Mouse (Mus musculus): ENCODE results near the gene Eya3. TPM values are rescaled to one million over a fixed set of nuclear protein-coding genes. Genes with fewer than 3 reads are reported as not detected.

The Eya3 gene
- polyA plus RNA-seq, 1 experiment from 2014 or later, result 26.0 TPM

DNA sequence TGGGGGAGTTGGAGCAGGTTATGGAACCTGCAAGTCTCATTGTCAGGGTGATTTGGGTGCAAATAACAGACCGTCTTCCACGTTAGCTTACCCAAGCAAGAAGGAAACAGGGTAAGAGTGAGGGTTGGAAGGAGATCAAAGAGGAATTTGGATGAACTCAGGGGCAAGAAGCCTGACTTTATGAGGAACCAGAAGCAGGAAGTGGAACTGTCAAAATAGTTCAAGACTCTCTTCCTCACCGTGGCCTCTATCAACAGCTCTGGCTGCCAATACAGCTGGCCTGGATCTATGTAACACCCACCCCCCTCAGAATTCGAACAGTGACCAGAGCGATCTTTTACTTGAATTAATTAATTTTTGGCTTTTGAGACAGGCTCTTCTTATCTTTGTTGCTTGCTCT is 33.0 kb upstream of the Eya3 start:
- Histone ChIP-seq H3K4me3 (ENCODE audit: low read length) (no peak overlapping the region), H3K27me3 (ENCODE audit: control insufficient read depth, insufficient read depth, low read depth, low read length) (no peaks in the 10 kb centered on the region), H3K27ac (ENCODE audit: low read length) (peak overlapping the region; percentile 43; the same call in 1 of the 2 replicates), H3K9me3 (ENCODE audit: control insufficient read depth, low read length) (no peaks in the 10 kb centered on the region), H3K4me2 (ENCODE audit: low read depth, low read length) (no peak overlapping the region), H3K9ac (ENCODE audit: low read length) (no peak overlapping the region), H3K4me1 (replicated peaks; ENCODE audit: control insufficient read depth, insufficient read depth, low read length) (peaks cover 8% of the 10 kb centered on the region; the same call in 1 of the 2 replicates), H3K36me3 (ENCODE audit: control insufficient read depth, insufficient read depth, low read length) (no peaks in the 10 kb centered on the region)
- peak; percentile 91 for ATAC-seq (ENCODE audit: low read depth)
- 26% methylated on average over 5 of the region's 5 CpGs for WGBS

DNA sequence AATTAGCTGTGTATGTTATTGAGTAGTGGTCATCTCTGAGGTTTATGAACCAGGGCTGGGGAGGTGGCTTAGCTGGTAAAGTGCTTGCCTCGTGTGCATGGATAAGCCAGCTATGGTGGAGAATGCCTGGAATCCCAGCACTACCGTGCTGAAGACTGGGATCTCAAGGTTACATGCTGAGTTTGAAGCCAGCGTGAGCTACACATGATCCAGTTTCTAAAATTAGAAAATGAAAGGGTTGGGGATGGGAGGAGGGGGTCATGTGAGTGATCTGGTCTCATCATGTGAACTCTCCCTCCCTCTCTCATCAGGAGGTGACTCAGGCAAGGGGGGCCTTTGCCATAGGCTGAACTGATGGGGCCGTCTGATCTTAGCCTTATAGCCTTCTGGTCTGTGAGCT is 30.6 kb upstream of the Eya3 start:
- H3K4me3 ChIP-seq (ENCODE audit: low read length), result no peak overlapping the region
- 41% methylated on average over 4 of the region's 4 CpGs for WGBS
- no peaks in the 10 kb centered on the region for H3K9me3 ChIP-seq (ENCODE audit: control insufficient read depth, low read length)
- H3K4me2 ChIP-seq (ENCODE audit: low read depth, low read length), result no peak overlapping the region
- no peak overlapping the region for H3K9ac ChIP-seq (ENCODE audit: low read length)
- H3K27me3 ChIP-seq (ENCODE audit: control insufficient read depth, insufficient read depth, low read depth, low read length), result no peaks in the 10 kb centered on the region
- ATAC-seq (ENCODE audit: low read depth), result no peak
- no peak overlapping the region for H3K27ac ChIP-seq (ENCODE audit: low read length)
- no peaks in the 10 kb centered on the region for H3K36me3 ChIP-seq (ENCODE audit: control insufficient read depth, insufficient read depth, low read length)
- peaks cover 8% of the 10 kb centered on the region; the same call in 1 of the 2 replicates for H3K4me1 ChIP-seq (replicated peaks; ENCODE audit: control insufficient read depth, insufficient read depth, low read length)

DNA sequence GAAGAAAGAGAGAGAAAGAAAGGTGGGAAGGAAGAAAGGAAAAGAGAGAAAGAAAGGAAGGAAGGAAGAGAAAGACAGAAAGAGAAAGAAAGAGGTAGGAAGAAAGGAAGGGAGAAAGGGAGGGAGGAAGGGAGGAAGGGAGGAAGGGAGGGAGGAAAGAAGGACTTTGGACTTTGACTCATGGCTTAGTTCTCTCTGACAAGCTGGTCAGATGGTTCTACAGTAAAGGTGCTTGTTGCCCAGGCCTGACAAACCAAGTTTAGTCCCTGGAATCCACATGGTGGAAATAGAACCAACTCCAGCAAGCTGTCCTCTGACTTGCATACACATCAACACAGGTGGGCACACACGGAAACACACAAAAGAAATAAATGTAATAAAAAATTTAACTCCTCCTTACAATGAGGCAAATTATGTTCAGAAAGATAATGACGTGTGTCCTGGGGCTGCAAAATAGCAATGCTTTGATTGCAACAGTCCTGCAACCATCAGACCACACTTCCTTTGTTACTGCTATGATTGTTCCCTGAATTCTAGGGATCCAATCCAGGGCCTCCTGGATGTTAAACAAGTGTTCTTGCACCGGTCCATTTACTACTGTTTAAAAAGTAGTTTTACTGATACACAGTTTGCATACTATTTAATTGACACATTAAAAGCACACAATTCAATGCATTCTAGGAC is 28.3 kb upstream of the Eya3 start:
- Histone ChIP-seq H3K27me3 (ENCODE audit: control insufficient read depth, insufficient read depth, low read depth, low read length) (no peaks in the 10 kb centered on the region), H3K4me1 (replicated peaks; ENCODE audit: control insufficient read depth, insufficient read depth, low read length) (peaks cover 8% of the 10 kb centered on the region; the same call in 1 of the 2 replicates), H3K4me3 (ENCODE audit: low read length) (no peak overlapping the region), H3K36me3 (ENCODE audit: control insufficient read depth, insufficient read depth, low read length) (no peaks in the 10 kb centered on the region), H3K9ac (ENCODE audit: low read length) (no peak overlapping the region), H3K4me2 (ENCODE audit: low read depth, low read length) (no peak overlapping the region), H3K27ac (ENCODE audit: low read length) (no peak overlapping the region), H3K9me3 (ENCODE audit: control insufficient read depth, low read length) (no peaks in the 10 kb centered on the region; the same call in 1 of the 2 replicates)
- WGBS, result 69% methylated on average over 3 of the region's 3 CpGs
- no peak for ATAC-seq (ENCODE audit: low read depth)

DNA sequence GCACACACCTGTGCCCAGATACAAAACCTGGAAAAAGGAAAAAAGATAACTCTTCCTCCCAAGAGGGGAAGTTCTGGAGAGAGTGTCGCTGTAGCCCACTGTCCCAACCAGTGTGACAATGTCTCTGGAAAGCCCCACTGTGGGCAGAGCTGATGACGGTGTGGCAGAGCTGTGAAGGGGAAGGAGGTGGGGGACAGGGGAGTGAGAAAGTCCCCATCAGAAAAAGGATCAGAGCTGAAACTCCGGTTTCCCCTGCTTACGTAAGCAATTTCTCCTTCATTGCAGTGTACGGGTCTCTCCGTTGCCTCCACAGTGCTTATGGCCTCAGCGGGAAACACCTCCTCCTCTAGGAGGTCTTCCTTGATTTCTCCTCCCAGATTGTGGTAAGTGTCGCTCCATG is 27.5 kb upstream of the Eya3 start:
- Histone ChIP-seq H3K27ac (ENCODE audit: low read length) (no peak overlapping the region), H3K36me3 (ENCODE audit: control insufficient read depth, insufficient read depth, low read length) (no peaks in the 10 kb centered on the region), H3K27me3 (ENCODE audit: control insufficient read depth, insufficient read depth, low read depth, low read length) (no peaks in the 10 kb centered on the region), H3K4me1 (replicated peaks; ENCODE audit: control insufficient read depth, insufficient read depth, low read length) (0 out of 2 replicates have a peak, but pooled peaks cover 2% of the 10 kb centered on the region), H3K9ac (ENCODE audit: low read length) (no peak overlapping the region), H3K9me3 (ENCODE audit: control insufficient read depth, low read length) (peaks cover 4% of the 10 kb centered on the region; the same call in 1 of the 2 replicates), H3K4me2 (ENCODE audit: low read depth, low read length) (no peak overlapping the region), H3K4me3 (ENCODE audit: low read length) (no peak overlapping the region)
- WGBS, result 71% methylated on average over 8 of the region's 8 CpGs
- no peak for ATAC-seq (ENCODE audit: low read depth)

DNA sequence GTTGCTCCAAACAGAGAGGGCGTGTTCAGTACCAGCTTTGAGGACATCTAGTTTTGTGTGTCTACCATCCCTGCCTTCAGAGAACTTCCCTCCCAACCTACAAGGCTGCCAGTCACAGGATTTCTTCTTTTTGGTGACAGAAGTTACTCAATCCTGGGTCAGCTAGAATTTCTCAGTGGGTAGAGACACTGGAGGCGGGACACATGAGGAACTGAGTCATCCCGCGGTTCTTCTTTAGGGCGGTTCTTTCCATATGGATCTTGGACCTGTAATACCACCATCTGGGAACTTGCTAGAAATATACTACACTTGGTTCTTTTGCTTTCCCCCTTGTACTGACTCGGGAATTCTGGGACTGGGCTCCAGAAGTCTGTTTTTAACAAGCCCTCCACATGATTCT is 20.9 kb upstream of the Eya3 start:
- H3K4me3 ChIP-seq (ENCODE audit: low read length), result no peak overlapping the region
- no peaks in the 10 kb centered on the region for H3K36me3 ChIP-seq (ENCODE audit: control insufficient read depth, insufficient read depth, low read length)
- 83% methylated on average over 6 of the region's 6 CpGs for WGBS
- peaks cover 4% of the 10 kb centered on the region; the same call in 1 of the 2 replicates for H3K9me3 ChIP-seq (ENCODE audit: control insufficient read depth, low read length)
- H3K9ac ChIP-seq (ENCODE audit: low read length), result no peak overlapping the region
- H3K4me2 ChIP-seq (ENCODE audit: low read depth, low read length), result no peak overlapping the region
- H3K27ac ChIP-seq (ENCODE audit: low read length), result no peak overlapping the region
- no peak for ATAC-seq (ENCODE audit: low read depth)
- H3K27me3 ChIP-seq (ENCODE audit: control insufficient read depth, insufficient read depth, low read depth, low read length), result no peaks in the 10 kb centered on the region
- no peaks in the 10 kb centered on the region for H3K4me1 ChIP-seq (replicated peaks; ENCODE audit: control insufficient read depth, insufficient read depth, low read length)

DNA sequence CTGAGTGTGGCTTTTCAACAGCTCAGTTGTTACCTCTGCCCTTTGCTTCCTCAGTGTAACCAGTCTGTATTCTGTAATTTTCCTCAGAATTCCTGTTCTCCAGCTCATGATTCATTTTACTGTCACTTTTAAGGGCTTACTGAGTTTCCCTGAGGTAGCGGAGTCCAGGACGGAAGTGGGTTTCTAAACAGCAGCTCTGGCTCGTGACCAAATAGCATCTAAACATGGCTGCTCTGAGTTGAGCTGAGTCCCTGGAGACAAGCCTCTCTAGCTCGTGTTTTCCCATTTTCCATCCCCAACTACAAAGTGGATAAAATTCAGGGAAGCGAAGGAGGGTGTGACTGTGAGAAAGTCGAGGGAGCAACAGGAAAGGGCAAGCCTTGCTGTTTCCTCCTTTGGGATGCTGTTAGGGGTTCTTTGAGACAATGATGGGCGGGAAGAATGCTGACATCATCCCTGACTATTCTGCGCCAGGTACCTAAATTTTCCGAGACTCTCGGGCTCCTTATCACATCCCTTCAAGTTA is 19.9 kb upstream of the Eya3 start:
- 64% methylated on average over 10 of the region's 10 CpGs for WGBS
- no peaks in the 10 kb centered on the region for H3K4me1 ChIP-seq (replicated peaks; ENCODE audit: control insufficient read depth, insufficient read depth, low read length)
- no peak overlapping the region for H3K27ac ChIP-seq (ENCODE audit: low read length)
- ATAC-seq (ENCODE audit: low read depth), result no peak
- H3K9ac ChIP-seq (ENCODE audit: low read length), result no peak overlapping the region
- H3K4me3 ChIP-seq (ENCODE audit: low read length), result no peak overlapping the region
- H3K9me3 ChIP-seq (ENCODE audit: control insufficient read depth, low read length), result peaks cover 4% of the 10 kb centered on the region; the same call in 1 of the 2 replicates
- H3K27me3 ChIP-seq (ENCODE audit: control insufficient read depth, insufficient read depth, low read depth, low read length), result no peaks in the 10 kb centered on the region
- no peak overlapping the region for H3K4me2 ChIP-seq (ENCODE audit: low read depth, low read length)
- no peaks in the 10 kb centered on the region for H3K36me3 ChIP-seq (ENCODE audit: control insufficient read depth, insufficient read depth, low read length)

DNA sequence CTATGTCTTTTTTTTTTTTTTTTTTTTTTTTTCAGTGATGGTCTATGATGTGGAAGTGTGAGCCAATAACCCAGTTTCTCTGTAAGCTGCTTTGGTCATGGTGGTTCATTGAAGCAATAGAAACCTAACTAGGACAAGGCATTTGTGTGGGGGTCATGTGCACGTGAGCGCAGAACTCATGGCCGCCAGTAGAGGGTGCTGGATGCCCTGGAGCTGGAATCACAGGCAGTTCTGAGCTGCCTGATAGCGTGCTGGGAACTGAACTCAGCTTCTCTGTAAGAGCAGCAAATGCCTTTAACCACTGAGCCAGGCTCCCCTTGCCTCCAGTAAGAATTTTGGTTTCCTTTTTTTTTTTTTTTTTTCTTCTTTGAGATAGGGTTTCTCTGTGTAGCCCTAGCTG is 18.7 kb upstream of the Eya3 start:
- H3K4me3 ChIP-seq (ENCODE audit: low read length), result no peak overlapping the region
- WGBS, result 88% methylated on average over 4 of the region's 4 CpGs
- H3K4me2 ChIP-seq (ENCODE audit: low read depth, low read length), result no peak overlapping the region
- H3K9me3 ChIP-seq (ENCODE audit: control insufficient read depth, low read length), result peaks cover 4% of the 10 kb centered on the region; the same call in 1 of the 2 replicates
- H3K27me3 ChIP-seq (ENCODE audit: control insufficient read depth, insufficient read depth, low read depth, low read length), result no peaks in the 10 kb centered on the region
- H3K4me1 ChIP-seq (replicated peaks; ENCODE audit: control insufficient read depth, insufficient read depth, low read length), result no peaks in the 10 kb centered on the region
- no peak for ATAC-seq (ENCODE audit: low read depth)
- no peak overlapping the region for H3K9ac ChIP-seq (ENCODE audit: low read length)
- no peaks in the 10 kb centered on the region for H3K36me3 ChIP-seq (ENCODE audit: control insufficient read depth, insufficient read depth, low read length)
- H3K27ac ChIP-seq (ENCODE audit: low read length), result no peak overlapping the region

DNA sequence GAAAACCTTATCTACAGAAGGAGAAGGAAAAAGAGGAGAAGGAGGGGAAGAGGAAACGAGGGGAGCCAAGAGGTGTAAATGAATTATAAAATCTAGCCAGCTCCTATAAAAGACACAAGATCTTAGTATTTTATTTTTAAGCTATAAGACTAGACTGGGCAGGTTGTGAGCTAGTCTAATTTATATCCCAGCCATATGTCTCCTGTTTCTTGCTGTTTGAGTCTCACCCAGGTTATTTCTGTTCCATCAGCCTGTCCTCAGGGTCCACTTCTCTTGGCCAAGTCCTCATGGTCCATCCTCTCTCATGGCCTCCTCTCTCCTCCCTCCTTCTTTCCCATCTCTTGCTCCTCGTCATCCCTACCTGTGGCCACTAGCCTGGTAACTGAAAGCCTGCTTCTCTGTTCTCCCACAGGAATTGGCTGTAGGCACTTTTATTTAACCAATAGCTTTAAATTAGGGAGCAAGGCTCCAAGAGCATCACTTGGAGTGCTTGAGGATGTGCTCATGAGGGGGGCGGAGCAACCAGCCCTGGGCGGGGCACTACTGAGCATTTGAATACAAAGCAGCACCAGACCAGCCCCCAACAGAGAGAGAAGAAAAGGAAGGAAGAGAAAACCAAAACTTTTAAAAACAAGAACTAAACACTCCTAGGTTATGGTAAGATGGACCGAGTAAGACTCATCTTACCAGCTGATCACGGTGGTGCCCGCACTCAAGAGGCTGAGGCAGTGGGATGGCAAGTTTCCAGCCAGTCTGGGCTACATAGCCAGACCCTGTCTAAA is 17.3 kb upstream of the Eya3 start:
- no peaks in the 10 kb centered on the region for H3K36me3 ChIP-seq (ENCODE audit: control insufficient read depth, insufficient read depth, low read length)
- no peaks in the 10 kb centered on the region for H3K27me3 ChIP-seq (ENCODE audit: control insufficient read depth, insufficient read depth, low read depth, low read length)
- no peaks in the 10 kb centered on the region for H3K4me1 ChIP-seq (replicated peaks; ENCODE audit: control insufficient read depth, insufficient read depth, low read length)
- H3K4me3 ChIP-seq (ENCODE audit: low read length), result no peak overlapping the region
- H3K4me2 ChIP-seq (ENCODE audit: low read depth, low read length), result no peak overlapping the region
- WGBS, result 69% methylated on average over 7 of the region's 7 CpGs
- no peak for ATAC-seq (ENCODE audit: low read depth)
- H3K9me3 ChIP-seq (ENCODE audit: control insufficient read depth, low read length), result no peaks in the 10 kb centered on the region
- no peak overlapping the region for H3K27ac ChIP-seq (ENCODE audit: low read length)
- H3K9ac ChIP-seq (ENCODE audit: low read length), result no peak overlapping the region

DNA sequence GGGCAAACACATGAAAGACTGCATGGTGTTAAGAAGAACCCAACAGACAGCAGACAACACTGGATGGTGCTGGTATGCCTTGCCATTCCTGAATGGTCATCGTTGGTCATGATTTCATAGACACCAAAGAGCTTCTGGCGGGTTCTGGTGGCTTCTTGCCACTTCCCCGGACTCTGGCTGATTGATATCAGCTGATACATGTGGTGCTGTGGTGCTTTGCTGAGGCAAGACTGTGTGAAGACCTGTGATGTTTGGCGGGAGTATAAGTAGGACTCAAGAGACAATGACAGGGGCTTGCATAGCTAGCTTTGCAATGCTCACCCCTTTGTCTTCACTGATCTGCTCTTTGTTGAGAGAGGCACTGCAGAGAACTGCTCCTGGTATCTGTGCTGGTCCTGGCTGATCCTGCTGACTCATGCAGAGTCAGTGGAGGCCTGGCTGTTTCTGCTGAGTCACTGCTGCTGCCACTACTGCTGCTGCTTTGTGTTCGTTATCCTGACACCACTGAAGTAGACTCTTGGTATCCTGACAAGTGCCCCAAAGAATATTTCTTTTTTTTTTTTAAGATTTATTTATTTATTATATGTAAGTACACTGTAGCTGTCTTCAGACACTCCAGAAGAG is 14.6 kb upstream of the Eya3 start:
- no peak overlapping the region for H3K27ac ChIP-seq (ENCODE audit: low read length)
- H3K4me1 ChIP-seq (replicated peaks; ENCODE audit: control insufficient read depth, insufficient read depth, low read length), result no peaks in the 10 kb centered on the region; the same call in 1 of the 2 replicates
- H3K27me3 ChIP-seq (ENCODE audit: control insufficient read depth, insufficient read depth, low read depth, low read length), result no peaks in the 10 kb centered on the region
- no peak for ATAC-seq (ENCODE audit: low read depth)
- H3K4me3 ChIP-seq (ENCODE audit: low read length), result no peak overlapping the region
- no peak overlapping the region for H3K9ac ChIP-seq (ENCODE audit: low read length)
- WGBS, result 72% methylated on average over 5 of the region's 5 CpGs
- no peak overlapping the region for H3K4me2 ChIP-seq (ENCODE audit: low read depth, low read length)
- H3K9me3 ChIP-seq (ENCODE audit: control insufficient read depth, low read length), result no peaks in the 10 kb centered on the region
- H3K36me3 ChIP-seq (ENCODE audit: control insufficient read depth, insufficient read depth, low read length), result no peaks in the 10 kb centered on the region
